Mouse (Mus musculus): ENCODE data around the gene Nes. TPM values are rescaled to one million over a fixed set of nuclear protein-coding genes. Genes with fewer than 3 reads are reported as not detected.
A peak's percentile ranks its signal among the peaks of the same experiment; 100 is the strongest.

Nes gene
- total RNA-seq (2022) = 1 to 10 TPM; 4.0 to 5.5 (median 5.2) TPM

DNA sequence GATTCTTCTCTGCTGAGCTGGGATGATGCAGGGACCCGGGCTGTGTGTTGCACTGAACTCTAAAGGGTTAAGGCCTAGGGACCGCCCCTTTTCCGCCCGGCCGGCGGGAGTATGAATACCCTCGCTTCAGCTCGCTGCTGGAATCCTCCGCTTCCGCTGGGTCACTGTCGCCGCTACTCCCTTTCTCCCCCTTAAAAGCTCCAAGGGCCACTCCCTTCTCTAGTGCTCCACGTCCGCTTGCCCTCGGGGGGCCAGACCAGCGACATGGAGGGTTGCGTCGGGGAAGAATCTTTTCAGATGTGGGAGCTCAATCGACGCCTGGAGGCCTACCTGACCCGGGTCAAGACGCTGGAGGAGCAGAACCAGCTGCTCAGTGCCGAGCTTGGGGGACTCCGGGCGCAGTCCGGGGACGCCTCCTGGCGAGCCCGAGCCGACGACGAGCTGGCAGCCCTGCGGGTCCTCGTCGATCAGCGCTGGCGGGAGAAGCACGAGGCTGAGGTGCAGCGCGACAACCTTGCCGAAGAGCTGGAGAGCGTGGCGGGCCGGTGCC is at the start of gene Nes:
Gene Nes, plus strand, starts transcription at position 140 of the 550 bp plus-strand sequence.
- DNase-seq (ENCODE audit: low spot score in 2 of 2) = no peak

DNA sequence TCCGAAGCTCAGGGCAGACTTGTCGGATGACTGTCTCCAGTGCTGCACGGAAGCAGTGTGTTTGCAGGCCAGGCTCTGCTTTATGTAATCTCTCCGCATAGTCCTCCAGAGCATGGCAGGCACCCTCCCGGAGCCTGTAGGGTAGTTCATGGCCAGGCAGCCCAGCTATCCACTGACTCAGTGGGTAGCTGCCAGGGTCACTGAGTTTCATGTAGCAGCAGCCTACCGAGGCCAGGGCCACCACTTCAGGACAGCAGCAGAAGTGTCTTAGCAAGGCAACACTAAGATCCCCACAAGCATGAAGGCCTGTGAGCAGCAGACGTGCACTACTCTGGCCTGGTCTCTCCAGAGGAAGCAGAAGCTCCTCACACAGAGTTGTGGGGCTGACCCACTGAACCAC is 45.9 kb upstream of the Nes start:
- DNase-seq (ENCODE audit: low spot score in 2 of 2) = no peak

GRCm38 (mm10) chr3:87927452-87927851 is 43.4 kb upstream of the Nes start:
- DNase-seq (ENCODE audit: low spot score in 2 of 2) = no peak

GRCm38 (mm10) chr3:87929341-87930077 is 41.4 kb upstream of the Nes start:
- no peak for DNase-seq (ENCODE audit: low spot score in 2 of 2)

DNA sequence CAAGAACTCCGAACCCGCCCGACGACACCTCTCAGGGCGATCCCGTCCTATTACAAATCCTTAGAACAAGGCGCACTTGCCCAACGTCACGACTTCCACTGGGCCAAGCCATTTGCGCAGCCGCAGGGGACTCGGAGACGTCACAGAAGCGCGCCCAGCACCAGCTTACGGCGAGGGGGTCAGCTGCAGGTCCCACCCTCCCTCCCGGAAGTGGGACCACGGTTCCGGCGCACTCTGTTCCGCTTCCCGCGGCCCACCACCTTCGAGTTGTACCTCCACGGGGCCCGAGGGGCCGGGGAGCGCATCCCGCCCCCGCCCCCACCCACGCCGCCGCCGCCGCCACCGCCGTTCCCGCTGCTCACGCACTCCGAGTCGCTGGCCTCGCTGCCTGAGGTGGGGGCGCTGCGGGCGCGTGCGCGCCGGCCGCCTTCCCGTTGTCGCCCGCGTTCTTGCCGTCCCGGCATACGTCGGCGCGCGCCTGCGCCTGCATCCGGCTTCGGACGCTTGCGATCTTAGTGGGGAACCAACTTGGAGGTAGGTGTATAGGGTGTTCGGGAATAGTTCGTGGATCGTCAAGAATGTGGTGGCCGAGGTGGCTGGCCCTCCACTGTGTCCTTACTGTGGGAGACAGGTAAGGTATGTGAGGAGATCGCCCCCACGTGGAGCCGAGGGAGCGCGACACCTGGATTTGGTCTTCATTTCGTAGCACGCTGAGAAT is 40.6 kb upstream of the Nes start, which contains the start of the genes Isg20l2 and Rrnad1:
Gene Isg20l2, plus strand, starts transcription at position 237 of the 718 bp plus-strand sequence.
Gene Rrnad1, minus strand, starts transcription at position 640 of the 718 bp plus-strand sequence.
- DNase-seq (ENCODE audit: low spot score in 2 of 2) = peak; percentile 95 to 96

DNA sequence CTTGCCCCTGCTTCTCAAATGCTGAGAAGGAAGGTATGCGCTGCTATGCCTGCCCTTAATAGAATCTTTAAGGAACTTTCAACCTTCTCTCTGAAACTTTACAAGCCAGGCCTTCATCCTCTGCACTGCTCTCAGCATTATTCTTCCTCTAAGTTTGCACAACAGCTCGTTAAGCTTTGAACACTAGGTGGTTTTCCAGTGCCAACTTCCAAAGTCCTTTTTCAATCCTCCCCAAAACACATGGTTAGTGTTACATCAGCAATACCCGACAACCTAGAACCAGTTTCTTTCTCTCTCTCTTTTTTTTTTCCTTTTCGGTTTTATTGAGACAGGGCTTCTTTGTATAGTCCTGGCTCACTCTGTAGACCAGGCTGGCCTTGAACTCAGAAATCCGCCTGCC is 36.9 kb upstream of the Nes start:
- no peak for DNase-seq (ENCODE audit: low spot score in 2 of 2)

GRCm38 (mm10) chr3:87934501-87934900 is 36.4 kb upstream of the Nes start:
- no peak for DNase-seq (ENCODE audit: low spot score in 2 of 2)

DNA sequence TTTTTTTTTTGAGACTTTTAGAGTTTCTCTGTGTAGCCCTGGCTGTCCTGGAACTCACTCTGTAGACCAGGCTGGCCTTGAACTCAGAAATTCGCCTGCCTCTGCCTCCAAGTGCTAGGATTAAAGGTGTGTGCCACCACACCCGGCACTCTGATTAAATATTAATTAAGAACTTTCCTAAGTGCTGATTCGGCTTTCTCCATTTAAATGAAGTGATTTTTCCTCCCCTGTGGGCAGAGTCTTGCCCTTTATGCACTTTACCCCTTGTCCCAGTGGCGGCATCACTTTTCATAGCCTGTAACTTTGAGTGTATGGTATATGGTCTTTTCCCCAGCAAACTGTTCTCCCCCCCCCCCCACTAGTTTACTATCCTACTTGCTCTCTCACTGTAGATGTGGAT is 35.7 kb upstream of the Nes start:
- DNase-seq (ENCODE audit: low spot score in 2 of 2) = no peak

DNA sequence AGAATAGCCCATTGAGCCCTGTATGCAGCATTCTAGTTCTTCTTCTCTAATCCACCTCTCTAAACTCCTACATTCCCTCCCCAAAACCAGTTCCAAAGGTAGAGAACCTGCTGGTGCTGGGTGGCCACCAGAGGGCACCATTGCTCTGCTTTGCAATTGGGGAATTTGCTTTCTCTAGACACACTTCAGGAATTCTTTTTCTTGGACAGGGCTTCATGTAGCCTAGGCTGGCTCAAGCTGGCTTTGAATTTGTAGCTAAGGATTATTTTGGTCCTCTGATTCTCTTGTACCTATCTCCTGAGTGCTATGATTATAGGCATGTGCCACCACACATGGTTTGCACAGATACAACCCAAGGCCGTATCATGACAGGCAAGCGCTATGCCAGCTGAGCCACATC is 35.1 kb upstream of the Nes start:
- DNase-seq (ENCODE audit: low spot score in 2 of 2) = peak in 1 of 2 experiments; percentile 59

DNA sequence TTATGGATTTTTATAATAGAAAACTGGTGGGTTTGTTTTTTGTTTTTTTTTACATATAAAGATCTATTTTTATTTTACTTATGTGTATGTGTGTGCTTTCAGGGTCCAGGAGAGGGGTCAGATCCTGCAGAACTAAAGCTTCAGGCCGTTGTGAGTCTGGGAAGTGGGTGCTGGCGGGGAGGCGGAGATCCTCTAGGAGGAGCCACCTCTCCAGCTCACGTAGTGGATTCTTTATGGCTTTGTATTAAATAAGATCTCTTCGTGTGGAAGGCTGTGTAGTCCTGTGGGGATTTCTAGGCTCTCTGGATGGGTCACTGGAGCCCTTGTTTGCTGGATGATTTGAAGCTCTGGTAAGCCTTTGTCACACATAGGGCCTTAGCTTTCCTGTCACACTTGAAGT is 30.3 kb upstream of the Nes start:
- DNase-seq (ENCODE audit: low spot score in 2 of 2) = no peak

- no peak for DNase-seq (ENCODE audit: low spot score in 2 of 2)
These were observed 28.4 kb upstream of the Nes start for GRCm38 (mm10) chr3:87942471-87942870.

DNA sequence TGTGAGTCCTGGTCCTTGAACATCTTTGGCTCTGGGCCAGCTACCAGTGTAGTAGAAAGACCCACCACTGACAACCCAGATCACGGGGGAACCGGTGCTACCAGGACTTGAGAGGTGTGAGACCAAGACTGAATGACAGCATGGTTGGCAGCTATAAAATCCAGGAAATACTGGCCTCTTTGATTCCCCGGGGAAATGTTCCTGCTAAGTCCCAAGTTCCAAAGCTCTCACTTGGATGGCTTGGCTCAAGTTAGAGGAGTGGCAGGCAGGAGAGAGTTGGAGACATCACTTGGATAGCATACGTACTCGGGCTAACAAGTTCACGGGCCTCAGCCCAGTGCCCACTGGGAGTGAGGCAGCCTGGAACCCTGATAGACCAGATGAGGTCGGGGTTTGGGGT is 27.3 kb upstream of the Nes start:
- no peak for DNase-seq (ENCODE audit: low spot score in 2 of 2)

- DNase-seq (ENCODE audit: low spot score in 2 of 2) = no peak
These were observed 25.9 kb upstream of the Nes start for GRCm38 (mm10) chr3:87944838-87945600.

GRCm38 (mm10) chr3:87945781-87946540 is 24.9 kb upstream of the Nes start:
- DNase-seq (ENCODE audit: low spot score in 2 of 2) = no peak

DNA sequence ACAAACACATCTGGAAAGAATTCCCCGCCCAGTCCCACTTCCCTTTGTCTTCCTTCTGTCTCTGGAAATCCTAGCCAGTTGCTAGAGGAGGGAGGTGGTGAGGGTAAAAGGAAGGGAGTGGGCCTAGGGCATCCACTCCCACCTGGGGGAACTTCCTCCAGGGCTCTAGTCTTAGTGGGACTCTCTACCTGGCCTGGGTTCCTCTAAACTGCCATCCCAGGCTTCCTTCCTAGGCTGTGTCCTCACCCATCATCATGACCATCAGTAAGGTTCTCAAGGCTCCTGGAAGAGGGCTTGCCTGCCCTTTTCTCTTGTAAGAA is 24.4 kb upstream of the Nes start:
- DNase-seq (ENCODE audit: low spot score in 2 of 2) = no peak

GRCm38 (mm10) chr3:87947056-87947810 is 23.6 kb upstream of the Nes start:
- DNase-seq (ENCODE audit: low spot score in 2 of 2) = no peak

GRCm38 (mm10) chr3:87947811-87948199 is 23.1 kb upstream of the Nes start:
- no peak for DNase-seq (ENCODE audit: low spot score in 2 of 2)

DNA sequence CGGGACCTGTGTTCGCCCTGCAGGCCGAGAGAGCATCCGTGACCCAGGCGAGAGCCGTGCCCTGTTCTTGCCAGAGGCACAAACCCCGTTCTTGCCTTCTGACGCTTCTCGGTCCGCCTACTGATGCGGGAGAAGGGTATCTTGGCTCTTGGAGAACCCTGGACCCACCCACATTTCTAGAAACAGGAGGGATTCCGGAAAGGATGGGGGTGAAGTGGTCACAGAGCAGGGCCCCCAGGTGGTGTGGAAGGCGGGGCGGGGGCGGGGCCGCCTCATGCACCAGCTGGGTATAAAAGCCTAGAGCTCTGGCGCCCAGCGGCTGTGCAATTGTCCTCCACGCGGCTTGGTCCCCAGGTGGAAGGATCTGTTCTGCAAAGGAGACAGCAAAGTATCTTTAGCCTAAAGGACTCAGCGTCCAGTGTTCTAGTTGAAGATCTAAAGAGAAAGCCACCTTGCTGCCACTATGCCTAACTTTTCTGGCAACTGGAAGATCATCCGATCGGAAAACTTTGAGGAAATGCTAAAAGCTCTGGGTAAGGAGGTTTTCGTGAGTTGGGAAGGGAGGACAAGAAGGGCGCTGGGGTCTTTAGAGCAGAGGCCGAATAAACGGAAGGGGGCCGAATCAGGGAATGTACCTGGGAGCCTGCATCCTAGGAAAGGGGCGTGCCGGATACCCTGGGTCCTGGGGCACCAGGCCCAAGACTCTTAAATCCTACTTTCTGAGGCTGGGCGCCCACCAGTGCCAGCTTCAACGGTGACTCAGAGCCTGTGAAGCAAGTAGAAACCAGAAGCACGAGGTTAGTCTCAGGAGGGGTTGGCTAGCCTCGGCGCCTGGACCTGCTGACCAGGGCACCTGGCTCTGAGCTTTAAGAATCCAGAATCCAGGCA is 22.3 kb upstream of the Nes start, which contains the start of gene Crabp2:
Gene Crabp2, plus strand, starts transcription at position 289 of the 888 bp plus-strand sequence.
- DNase-seq (ENCODE audit: low spot score in 2 of 2) = no peak

GRCm38 (mm10) chr3:87949266-87949954 is 21.5 kb upstream of the Nes start:
- no peak for DNase-seq (ENCODE audit: low spot score in 2 of 2)
